Mouse (Mus musculus) erythroblast, embryonic 14.5 days (primary cell): ENCODE measurements around the gene Qrich2.

Source experiments
- GATA1 ChIP-seq: IDR thresholded peaks from 2 replicates; pipeline ENCODE4 v1.6.1; 2012; ENCODE audit warnings: low read length, inconsistent platforms, mixed read lengths
- TAL1 ChIP-seq: IDR thresholded peaks from 3 replicates; pipeline ENCODE4 v1.6.1; 2012; ENCODE audit warnings: low read length, inconsistent platforms, mixed read lengths

GRCm38 (mm10) chr11:116406231-116406728 lies 59.8 kb downstream of the Qrich2 start:
- no peak for TF ChIP-seq GATA1
- no peak for TF ChIP-seq TAL1
